Mouse (Mus musculus) urinary bladder, postnatal 25 days (tissue): ENCODE measurements around the gene Ap5m1.

Experiments used
- DNase-seq: peaks from one replicate; pipeline ENCODE4 v3.0.0; 2022; ENCODE audit warnings: low spot score

Gene Ap5m1

GRCm38 (mm10) chr14:49127162-49127779 lies 61.4 kb downstream of the Ap5m1 start:
- DNase-seq = no peak

DNA sequence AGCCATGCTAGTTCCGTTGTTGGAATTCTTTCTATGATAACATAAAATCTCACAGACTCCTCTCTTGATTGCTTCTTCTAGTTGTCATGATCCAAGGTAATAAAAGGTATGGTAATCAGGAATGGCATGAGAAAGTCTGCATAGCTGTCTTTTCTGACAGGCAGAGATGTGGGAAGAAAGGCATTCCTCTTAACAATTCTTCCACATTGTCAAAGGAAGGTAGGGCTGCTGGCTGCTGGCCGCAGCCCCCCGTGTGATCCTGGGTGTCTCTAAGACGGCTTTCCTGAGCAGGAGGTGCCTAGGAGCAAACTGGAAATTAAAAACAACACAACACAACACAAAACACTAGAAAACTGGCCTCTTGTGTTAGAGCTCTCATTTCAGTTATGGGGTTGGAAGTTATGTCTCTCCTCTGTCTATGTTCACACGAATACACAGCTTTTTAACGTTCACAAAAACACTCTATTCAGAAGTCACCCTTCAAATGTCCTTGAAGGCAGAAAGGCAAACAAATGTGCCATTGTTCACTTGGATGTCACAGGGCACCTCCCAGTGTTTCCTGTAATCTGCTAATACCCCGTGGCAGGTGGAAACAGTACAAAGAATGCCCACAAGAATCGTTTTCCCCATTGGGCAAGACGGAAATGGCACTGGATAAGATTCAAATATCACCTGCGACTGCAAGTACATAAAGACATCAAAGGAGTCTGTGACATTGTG lies 62.8 kb downstream of the Ap5m1 start:
- DNase-seq = no peak

DNA sequence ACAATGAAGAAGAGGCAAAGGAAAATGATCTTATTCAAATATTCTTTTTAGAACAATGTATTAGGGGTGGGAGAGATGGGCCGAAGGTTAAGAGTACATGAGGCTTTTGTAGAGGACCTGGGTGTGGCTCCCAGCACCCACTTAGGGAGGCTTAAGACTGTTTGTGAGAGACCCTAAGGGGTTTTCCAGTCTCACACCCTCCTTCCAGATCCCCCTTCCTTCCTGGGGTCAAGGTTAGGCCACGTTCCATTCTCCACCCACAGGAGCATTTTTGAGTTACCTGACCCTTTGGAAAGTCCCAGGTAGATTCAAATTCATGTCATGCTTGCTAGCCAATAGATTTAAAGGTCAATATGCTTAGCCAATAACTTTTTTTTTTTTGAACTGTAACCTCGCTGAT lies 66.5 kb downstream of the Ap5m1 start:
- DNase-seq = no peak

DNA sequence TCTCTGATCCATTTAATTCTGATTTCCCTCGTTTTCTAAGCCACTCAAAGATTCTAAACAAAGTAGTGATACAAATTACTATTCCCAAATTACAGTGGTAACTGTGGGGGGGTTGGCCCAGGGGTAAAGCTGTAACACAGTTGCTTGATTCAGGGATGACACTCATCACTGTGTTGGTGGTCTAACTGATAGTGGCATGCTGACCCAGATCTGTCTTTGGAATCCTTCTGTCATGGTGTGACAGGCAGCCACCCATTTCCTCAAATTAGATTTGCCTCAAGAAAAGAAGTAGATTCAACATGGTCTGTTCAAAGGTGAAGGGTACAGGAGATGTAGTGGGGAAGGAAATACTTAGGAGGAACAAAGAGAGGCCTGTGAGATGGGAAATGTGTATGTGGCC lies 72.3 kb downstream of the Ap5m1 start:
- DNase-seq = no peak

DNA sequence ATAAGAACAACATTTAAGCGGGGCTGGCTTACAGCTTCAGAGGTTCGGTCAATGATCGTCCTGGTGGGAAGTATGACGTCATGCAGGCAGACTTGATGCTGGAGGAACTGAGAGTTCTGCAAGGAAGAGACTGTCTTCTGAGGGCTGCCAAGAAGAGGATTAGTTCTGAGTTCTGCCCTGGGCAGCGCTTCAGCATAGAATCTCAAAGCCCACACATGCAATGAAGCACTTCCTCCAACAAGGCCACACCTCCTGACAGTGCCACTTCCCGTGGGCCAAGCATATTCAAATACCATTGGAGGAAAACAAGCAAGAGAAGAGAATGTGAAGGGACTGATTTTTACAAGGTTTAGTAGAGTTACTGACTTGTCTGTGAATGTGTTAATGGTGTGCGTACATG lies 74.9 kb downstream of the Ap5m1 start:
- DNase-seq = no peak
